Mouse (Mus musculus) large intestine, adult 2 months (tissue): ENCODE data around the gene Gm364. TPM values are rescaled to one million over a fixed set of nuclear protein-coding genes. Genes with fewer than 3 reads are reported as not detected.

ENCODE experiments used
- DNase-seq: peaks from one replicate; pipeline ENCODE4 v3.0.0-alpha.2; 2012; ENCODE audit warnings: low read depth, low spot score
- WGBS: fragments of 180-500 bp; shearing (Covaris S2); methylation state at CpG from one replicate; pipeline ENCODE4 v1.1.7; 2018; 5-methylcytosine and 5-hydroxymethylcytosine counted together
- polyA plus RNA-seq: library from polyadenylated mRNA; depleted of rRNA; stranded (reverse); fragments of >200 nt; gene quantifications from 2 replicates; pipeline ENCODE4 v1.2.3, GENCODE M21; 2012; rRNA removed

The Gm364 gene
- polyA plus RNA-seq = not detected in 2 replicates

DNA sequence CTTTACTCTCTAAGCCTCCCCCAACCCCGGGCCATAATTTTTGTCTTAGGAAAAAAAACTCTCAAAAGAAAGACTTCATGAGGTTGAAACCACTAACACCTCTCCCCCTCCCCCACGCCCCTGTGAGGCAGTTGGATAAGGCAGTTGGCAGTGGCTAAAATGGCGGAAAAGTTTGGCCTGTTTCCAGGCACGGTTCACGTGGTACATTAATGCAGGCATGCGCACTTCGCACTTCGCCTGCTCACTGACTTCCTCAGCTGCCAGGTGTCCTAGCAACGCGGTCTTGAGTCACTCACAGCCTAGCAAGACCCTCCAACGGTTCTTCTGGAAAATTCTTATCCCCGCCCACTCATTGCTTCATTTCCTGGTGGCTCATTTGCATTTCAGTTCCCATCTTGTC is at the start of gene Gm364:
TSS of gene Gm364 (plus strand) at position 386 of the 400 bp plus-strand sequence.
- WGBS = 91% methylated on average over 12 of the region's 12 CpGs
- DNase-seq = no peak

DNA sequence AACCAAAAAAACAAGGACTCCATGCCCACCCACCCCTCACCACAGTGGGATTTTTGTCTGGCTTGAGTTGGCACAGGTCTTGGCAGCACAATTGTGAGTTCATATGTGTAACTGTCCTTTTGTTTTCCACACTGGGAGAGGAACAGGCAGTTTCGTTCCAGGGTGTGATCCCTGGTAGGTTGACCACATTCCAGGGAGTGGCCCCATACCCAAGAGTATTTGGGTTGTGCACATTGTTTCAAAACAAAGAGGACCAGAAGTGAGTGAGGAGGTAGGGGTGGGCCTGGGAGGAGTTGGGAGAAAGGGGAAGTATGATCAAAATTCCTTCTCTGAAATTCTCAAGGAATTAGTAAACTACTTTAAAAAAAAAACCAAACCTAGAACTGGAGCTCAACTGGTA is 49.6 kb upstream of the Gm364 start:
- WGBS = 38% methylated on average over 1 of the region's 1 CpGs
- DNase-seq = no peak

DNA sequence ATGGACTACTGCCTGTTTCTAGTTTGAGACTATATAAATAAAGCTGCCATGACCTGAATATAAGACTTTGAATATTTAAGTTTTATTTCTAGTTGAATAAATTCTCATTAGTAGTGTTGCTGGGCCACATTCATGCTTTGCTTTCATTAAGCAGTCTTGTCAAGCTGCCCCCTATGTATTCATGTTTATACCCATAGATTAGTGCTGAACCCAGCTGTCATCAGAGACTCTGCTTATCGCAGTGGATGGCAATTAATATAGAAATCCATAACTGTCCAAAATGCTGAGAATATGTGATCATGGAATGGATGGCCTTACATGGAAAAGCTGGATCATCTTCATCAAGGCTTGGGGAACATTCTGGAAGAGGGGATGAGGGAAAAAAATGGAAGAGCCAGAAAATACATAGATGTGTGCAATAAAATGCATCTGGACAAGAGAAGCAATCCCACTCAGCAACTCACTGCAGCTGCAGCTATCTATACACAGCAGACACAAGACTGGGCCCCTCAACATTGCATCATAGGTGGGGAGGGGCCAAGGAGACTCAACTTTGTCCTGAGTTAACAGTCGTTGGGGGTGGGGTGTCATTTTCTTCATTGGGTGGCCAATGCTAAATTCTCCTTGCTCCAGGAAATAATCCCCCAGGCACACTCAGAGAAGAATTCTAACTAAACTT is 43.9 kb upstream of the Gm364 start:
- DNase-seq = no peak
- 56% methylated on average over 2 of the region's 2 CpGs for WGBS

DNA sequence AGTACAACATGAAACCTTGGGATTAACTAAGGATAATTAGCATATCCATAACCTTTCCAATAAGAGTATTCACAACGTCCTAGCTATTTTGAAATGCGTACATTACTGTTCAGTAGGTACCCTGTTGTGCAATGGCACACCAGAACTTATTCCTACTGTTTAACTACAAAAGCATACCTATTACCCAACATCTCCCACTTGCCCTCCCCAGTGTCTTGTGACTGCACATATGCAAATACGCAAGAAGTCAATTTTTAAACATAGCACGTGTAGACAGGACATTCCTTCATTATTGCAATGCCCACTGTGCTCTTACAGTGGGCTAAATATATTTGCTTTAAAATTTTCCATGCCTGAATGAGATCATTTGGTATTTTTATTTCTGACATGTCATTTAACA is 36.0 kb upstream of the Gm364 start:
- DNase-seq = no peak
- WGBS = 76% methylated on average over 4 of the region's 4 CpGs

DNA sequence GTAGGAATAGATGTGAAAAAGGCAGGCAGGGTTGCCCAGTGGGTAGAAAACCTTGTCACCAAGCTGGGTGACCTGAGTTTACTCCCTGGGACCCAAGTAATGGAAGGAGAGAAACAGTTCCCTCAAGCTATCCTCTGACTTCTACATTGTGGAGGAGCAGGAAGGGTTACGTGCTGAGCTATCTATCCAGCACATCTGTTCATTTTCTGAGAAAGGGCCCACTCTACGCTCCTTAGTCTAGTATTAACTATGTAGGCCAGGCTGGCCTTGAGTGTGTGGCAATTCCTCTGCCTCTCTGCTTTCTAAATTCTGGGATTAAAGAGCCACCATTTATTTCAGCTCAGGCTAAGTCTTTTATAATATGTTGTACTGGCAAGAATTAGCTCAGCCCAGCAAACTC is 35.4 kb upstream of the Gm364 start:
- DNase-seq = no peak
- 92% methylated on average over 2 of the region's 2 CpGs for WGBS

DNA sequence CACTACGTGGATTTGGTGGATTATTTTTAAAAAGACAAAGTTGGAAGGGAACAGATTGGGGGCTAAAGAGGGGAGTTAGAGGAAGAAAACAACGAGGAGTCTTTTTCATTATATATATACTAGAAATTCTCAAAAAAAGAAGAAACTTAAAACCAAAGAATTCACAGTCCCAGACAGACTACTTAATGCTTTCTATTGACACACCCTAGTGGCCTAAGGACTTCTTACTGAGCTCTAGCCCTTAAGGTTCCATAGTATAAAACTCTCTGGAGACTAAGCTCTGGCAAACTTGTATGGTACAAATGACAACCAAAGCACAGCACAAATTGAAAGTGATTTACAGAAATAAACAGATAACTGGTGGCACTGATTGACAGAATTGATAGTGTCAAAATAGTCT is 34.9 kb upstream of the Gm364 start:
- no peak for DNase-seq
- WGBS = 84% methylated on average over 2 of the region's 2 CpGs

DNA sequence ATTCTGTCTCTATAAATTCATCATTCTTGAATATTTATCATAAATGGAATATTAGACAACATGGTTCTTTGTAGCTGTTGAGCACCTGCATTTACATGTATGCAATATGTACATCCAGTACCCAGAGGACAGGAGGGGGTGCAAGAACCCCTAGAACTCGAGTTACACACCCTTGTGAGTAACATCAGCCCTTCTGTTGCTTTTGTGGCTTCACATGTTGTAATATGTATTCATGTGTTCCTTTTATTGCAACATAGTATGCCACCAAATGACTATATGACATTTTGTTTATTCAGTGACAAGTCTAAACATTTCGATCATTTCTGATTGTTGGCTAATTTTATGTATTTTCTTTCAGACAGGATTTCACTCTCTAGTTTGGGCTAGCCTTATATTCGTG is 31.9 kb upstream of the Gm364 start:
- 67% methylated on average over 3 of the region's 3 CpGs for WGBS
- no peak for DNase-seq

DNA sequence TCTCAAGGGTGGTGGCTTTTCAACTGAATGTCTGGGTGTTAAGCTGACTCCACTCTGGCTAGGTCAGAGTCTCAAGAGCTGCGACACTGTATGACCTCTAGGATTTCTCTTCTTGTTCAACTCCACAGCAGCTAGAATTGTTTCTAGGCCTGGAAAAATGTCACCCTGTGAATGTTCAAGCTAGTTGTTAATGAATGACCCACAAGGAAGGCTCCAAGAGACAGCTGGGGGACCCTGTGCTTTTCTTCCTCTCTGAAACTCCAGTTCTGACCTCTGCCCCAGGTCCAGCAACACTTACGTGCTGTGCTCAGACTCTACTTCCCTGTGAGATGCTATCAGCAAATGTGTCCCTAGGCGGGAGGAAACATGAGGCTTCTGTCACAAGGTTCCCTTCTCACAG is 30.4 kb upstream of the Gm364 start:
- no peak for DNase-seq
- WGBS = 87% methylated on average over 3 of the region's 3 CpGs

DNA sequence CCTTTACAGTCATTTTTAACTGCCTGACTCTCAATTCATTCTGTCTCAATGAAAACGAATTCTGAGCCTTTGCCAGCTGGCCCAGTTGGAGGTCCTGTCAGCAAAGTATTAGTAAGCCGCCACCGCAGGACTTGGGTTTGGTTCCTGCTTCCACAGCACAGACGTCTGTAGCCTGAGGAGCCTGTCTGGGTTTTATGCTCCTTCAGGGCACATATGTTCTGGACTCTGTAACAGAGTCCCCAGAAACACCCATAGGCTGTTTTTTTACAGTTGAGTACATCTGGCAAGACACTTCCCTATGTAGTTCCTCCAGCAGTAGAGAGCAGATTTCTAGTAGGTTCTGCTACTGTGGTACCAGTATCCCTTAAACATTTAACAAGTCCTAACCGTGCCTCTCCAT is 28.0 kb upstream of the Gm364 start:
- WGBS = 71% methylated on average over 5 of the region's 5 CpGs
- DNase-seq = no peak

DNA sequence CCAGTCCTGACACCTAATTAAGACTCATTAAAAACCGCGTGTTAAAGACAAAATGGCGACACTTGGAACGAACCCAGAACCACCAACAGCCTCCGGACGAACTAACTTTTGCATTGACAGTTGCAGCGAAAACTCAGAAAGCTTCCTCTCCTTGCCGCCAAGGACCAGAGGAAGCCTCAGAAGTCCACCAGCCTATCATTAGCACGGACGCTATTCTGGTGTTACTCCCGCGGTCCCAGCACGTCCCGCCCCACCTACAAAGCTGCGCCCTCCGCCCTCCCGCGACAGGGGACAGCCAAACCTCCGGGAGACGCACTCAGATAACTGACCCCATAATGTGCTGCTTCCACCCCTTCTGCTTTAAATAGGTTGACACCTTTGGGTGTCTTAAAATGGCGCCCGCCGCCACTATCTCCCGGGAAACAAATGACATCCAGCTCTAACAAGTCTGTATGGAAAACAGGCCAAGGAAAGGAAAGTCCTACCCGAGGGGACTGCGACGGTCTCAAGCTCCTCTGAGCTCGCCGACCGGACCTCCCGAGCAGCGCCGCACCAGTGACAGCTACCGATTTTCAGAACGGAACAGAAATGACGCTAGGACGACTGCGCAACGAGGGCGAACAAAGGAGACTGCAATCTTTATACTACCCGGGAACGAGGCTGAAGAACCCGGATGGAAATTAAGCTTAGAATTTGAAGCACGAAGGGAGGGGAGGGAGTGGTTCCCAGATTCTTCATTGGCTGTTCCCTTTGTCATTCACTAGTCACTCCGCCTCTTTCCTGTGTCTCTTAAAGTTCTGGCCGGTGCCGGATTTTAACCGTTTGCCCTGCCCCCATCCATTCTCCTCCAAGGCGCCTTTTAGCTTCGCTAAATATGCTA is 16.3 kb upstream of the Gm364 start, which contains the start of gene Rbmx:
TSS of gene Rbmx (minus strand) at position 670 of the 880 bp plus-strand sequence.
- DNase-seq = peak; percentile 69
- WGBS = 22% methylated on average over 50 of the region's 50 CpGs

DNA sequence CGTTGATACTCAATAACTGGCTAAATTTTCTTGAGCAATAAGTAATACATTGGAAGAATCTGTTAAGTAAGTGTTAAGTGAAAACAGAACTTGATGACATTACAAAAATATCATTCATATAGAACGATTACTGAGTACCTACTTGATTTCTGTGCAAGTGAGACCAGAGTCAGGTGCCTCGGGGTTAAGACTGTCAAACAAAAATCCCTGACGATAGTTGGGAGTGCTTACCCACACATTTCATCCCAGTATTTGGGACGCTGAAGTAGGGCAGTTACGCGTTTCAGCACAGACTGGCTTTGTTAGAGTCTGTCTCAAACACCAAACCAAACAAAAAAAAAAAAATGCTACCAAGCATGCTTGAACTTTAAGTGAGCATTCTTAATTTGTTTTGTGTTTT is 15.5 kb upstream of the Gm364 start:
- WGBS = 18% methylated on average over 7 of the region's 7 CpGs
- DNase-seq = no peak

DNA sequence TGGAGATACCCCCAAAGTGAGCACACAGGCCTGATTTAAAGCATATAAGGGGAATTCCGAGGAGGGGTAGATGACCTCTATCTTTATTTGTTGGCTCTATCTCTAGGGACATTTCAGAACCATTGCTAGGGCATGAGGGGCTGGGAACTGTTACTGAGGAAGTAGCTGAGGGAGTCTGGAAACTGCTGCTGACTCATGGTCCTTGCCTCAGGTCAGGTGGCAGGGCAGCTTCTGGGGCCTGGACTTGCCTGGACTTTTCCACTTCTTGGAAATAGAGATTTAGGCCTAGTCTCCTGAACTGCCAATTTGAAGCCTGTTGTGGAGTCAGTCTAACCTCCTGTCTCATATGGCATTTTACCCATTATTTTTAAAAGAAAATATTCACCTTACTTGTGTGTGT is 7.6 kb upstream of the Gm364 start:
- 83% methylated on average over 1 of the region's 1 CpGs for WGBS
- no peak for DNase-seq

DNA sequence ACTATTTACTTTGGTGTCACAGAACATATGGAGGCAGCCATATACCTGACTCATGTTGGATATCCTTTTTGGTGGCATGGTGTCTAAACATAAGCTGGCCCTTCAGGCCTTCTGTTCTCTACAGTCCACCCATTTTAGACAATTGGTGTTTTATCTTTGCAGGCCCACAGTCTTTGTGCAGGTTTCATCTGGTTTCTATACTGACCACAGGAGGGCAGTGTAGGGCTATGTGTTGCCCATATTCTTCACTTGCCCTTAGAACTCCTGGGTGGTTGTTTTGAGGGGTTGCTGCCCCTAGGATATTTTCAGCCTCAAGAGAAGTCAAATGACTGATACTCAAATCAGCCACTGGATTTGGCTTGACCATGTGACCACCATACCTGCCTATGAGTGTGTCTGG is 5.3 kb upstream of the Gm364 start:
- no peak for DNase-seq

DNA sequence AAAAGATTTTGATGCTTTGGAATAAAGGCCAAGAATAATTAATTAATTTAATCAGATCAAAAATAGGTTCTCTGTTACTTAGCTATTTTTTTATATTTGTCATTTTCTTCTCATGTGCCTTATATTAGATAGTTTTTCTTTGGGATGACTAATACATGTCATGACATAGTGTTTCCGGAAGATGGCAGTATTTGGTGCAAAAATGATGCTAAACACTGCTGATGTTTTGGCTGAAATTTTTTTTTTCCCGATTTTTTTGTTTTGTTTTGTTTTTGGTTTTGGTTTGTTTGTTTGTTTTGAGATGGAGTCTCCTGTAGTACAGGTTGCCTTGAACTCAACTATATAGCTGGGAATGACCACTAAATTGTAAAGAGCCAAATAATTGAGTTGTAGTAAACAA is 22.7 kb downstream of the Gm364 start:
- DNase-seq = no peak
- WGBS = 7% methylated on average over 2 of the region's 2 CpGs

DNA sequence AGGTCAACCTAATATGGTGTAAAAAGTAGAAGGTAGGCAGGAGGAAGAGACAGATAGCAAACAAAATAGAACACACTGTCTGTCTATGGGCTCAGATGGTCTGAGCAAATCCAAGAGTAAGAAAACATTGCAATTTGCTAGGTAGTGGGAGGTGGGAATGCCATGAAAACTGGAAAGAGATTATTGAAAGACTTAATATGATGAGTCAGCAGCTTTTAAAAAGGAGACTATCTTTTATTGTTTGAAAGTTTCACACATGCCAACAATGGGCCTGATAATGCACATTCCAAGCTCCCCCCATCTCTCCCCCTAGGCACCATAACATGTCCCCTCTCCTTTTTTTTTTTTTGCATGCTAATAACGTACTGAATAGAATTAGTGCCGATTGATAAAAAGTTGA is 24.9 kb downstream of the Gm364 start:
- DNase-seq = no peak
- WGBS = 84% methylated on average over 2 of the region's 2 CpGs

DNA sequence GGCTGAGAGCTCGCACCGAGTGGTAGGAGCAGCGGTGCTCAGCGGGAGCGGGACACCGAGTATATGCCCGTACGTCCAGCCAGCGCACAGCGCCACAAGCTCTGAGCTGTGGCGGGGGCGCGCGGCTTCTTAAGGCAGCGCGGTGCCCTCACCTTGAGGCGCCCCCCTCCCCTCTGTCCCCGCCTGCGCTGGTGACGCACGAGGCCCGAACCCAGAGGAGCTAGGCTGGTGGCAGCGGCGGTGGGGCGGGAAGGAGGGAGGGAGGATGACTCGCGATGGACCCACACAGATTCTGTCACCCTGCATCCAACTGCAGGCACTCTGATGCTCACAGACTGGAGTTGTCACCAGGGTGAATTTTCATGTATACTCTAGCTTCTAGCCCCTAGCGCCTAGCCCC is 94.7 kb downstream of the Gm364 start, which contains the start of gene Gpr101:
TSS of gene Gpr101 (minus strand) at position 124 of the 400 bp plus-strand sequence.
- 19% methylated on average over 25 of the region's 28 CpGs for WGBS

DNA sequence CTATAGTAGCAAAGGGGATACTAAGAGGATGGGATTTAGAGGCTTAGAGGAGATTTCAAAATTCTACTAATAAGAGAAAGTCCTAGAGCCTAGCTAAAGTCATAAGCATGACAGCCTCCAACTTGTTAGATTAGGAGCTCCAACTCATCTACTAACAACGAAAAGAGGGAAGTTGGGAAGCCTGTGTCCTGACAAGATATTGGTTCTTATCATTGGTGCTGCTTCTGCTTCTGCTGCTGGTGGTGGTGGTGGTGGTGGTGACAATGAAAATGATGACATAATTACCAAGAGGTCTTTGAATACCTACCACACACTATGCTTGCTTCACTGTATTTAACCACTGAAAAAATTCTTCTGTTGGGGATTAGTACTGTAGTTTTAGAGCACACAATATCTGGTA is 97.3 kb downstream of the Gm364 start:
- 76% methylated on average over 1 of the region's 1 CpGs for WGBS
- no peak for DNase-seq

More for the DNA sequence above, 94.7 kb downstream of the Gm364 start, which contains the start of gene Gpr101:
- no peak for DNase-seq

DNA sequence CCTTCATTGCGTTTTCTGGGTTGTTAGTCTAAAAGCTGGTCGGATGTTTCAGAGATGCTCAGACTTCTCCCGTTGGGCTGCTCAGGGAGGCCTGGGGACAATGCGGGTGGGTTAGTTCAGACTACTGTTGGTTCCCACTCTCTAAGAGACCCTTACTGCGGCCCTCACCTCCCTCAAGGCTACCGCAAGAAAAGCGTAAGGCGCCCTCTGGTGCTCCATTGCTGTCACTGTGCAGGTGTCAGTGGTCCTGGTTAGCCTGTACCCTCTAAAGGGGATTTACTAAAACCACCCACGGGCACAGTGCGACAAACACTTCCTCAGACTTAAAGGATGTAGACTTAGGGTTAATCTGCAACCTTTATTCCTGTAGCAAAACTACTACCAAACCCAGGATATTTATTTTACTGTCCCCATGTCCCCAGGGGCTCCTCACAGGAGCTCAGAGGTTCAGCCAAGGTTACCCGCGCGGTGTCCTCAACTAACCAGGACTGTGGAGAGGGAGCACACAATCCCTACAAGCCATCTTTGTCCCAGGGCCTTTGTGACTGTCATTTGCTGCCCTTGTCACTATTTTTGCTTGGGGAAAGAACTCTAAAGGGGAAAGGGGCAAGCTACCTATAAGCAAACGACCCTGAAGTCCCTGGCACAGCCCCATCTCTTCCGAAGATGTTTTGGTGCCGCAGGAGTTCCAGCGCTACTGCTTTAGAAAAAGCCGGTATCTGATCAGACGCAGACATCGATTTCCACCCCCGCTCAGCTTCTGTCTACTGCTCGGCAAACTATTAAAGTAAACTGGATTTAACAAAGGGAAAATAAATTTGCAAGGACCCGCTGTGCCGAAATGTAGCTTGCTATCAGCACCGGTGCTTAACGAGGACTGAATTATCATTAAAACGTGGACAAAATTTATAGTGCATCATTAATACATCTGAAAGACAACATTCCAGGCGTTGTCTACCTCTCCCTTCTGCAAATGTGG is 112.5 kb downstream of the Gm364 start:
- 43% methylated on average over 28 of the region's 28 CpGs for WGBS
- no peak for DNase-seq
